Mouse (Mus musculus): Measurements from ENCODE around the gene AC109138.7. TPM values are rescaled to one million over a fixed set of nuclear protein-coding genes. Genes with fewer than 3 reads are reported as not detected.

AC109138.7 gene
- polyA plus RNA-seq, 1 experiment, result 0.90 TPM

GRCm38 (mm10) chr19:4211891-4212588 lies 2.1 kb upstream of the AC109138.7 start:
- peak overlapping the region; percentile 48 for H3ac ChIP-seq (ENCODE audit: control insufficient read depth, insufficient read length, low read depth)
- peaks cover 6% of the 10 kb centered on the region for H3K36me3 ChIP-seq (ENCODE audit: control insufficient read depth, insufficient read depth)
- H3K4me3 ChIP-seq (ENCODE audit: insufficient read depth, poor library complexity, severe bottlenecking), result no peak overlapping the region
- peaks cover 34% of the 10 kb centered on the region for H3K79me2 ChIP-seq (ENCODE audit: control insufficient read depth, insufficient read depth)
- TF ChIP-seq MYOG (IDR thresholded peaks at IDR 0.05; ENCODE audit: control insufficient read depth, extremely low read depth, insufficient read length) (no peak), USF1 (IDR thresholded peaks at IDR 0.05; ENCODE audit: low read depth) (no peak), MAX (IDR thresholded peaks at IDR 0.05) (no peak), MYOD1 (IDR thresholded peaks at IDR 0.05; ENCODE audit: control insufficient read depth, insufficient read length, low read depth) (no peak), CEBPB (IDR thresholded peaks at IDR 0.05; ENCODE audit: low read depth) (no peak), CTCF (IDR thresholded peaks at IDR 0.05; ENCODE audit: control insufficient read depth, insufficient read depth, insufficient read length) (no peak)
- H3K79me3 ChIP-seq (ENCODE audit: low read depth), result peaks cover 17% of the 10 kb centered on the region
- H3K27me3 ChIP-seq (ENCODE audit: control insufficient read depth, insufficient read depth, insufficient read length), result no peaks in the 10 kb centered on the region

- H3K27me3 ChIP-seq (ENCODE audit: control insufficient read depth, insufficient read depth, insufficient read length), result no peaks in the 10 kb centered on the region
- H3K4me3 ChIP-seq (ENCODE audit: insufficient read depth, poor library complexity, severe bottlenecking), result peak overlapping the region; percentile 84
- H3ac ChIP-seq (ENCODE audit: control insufficient read depth, insufficient read length, low read depth), result peak overlapping the region; percentile 24
- peak; percentile 12 for TF ChIP-seq USF1 (IDR thresholded peaks at IDR 0.05; ENCODE audit: low read depth)
- TF ChIP-seq CEBPB (IDR thresholded peaks at IDR 0.05; ENCODE audit: low read depth), result peak; percentile 71
- peak; percentile 56 for TF ChIP-seq MAX (IDR thresholded peaks at IDR 0.05)
- peak; percentile 12 for TF ChIP-seq FOSL1 (IDR thresholded peaks at IDR 0.05; ENCODE audit: insufficient read depth, low read length, poor library complexity, severe bottlenecking)
- no peak for TF ChIP-seq CTCF (IDR thresholded peaks at IDR 0.05; ENCODE audit: control insufficient read depth, insufficient read depth, insufficient read length)
- TF ChIP-seq MYOG (IDR thresholded peaks at IDR 0.05; ENCODE audit: control insufficient read depth, extremely low read depth, insufficient read length), result no peak
- TF ChIP-seq MYOD1 (IDR thresholded peaks at IDR 0.05; ENCODE audit: control insufficient read depth, insufficient read length, low read depth), result peak; percentile 36
- peaks cover 49% of the 10 kb centered on the region for H3K79me2 ChIP-seq (ENCODE audit: control insufficient read depth, insufficient read depth)
- H3K36me3 ChIP-seq (ENCODE audit: control insufficient read depth, insufficient read depth), result peaks cover 14% of the 10 kb centered on the region
- H3K79me3 ChIP-seq (ENCODE audit: low read depth), result peaks cover 30% of the 10 kb centered on the region
These were observed 608 bp upstream of the AC109138.7 start for GRCm38 (mm10) chr19:4213524-4213974.

- no peaks in the 10 kb centered on the region for H3K27me3 ChIP-seq (ENCODE audit: control insufficient read depth, insufficient read depth, insufficient read length)
- peaks cover 63% of the 10 kb centered on the region for H3K79me2 ChIP-seq (ENCODE audit: control insufficient read depth, insufficient read depth)
- peaks cover 17% of the 10 kb centered on the region for H3K36me3 ChIP-seq (ENCODE audit: control insufficient read depth, insufficient read depth)
- TF ChIP-seq CTCF (IDR thresholded peaks at IDR 0.05; ENCODE audit: control insufficient read depth, insufficient read depth, insufficient read length) (no peak), CEBPB (IDR thresholded peaks at IDR 0.05; ENCODE audit: low read depth) (no peak), USF1 (IDR thresholded peaks at IDR 0.05; ENCODE audit: low read depth) (no peak), MYOD1 (IDR thresholded peaks at IDR 0.05; ENCODE audit: control insufficient read depth, insufficient read length, low read depth) (no peak), MAX (IDR thresholded peaks at IDR 0.05) (no peak), MYOG (IDR thresholded peaks at IDR 0.05; ENCODE audit: control insufficient read depth, extremely low read depth, insufficient read length) (no peak), FOSL1 (IDR thresholded peaks at IDR 0.05; ENCODE audit: insufficient read depth, low read length, poor library complexity, severe bottlenecking) (no peak)
- H3ac ChIP-seq (ENCODE audit: control insufficient read depth, insufficient read length, low read depth), result peak overlapping the region; percentile 100
- peaks cover 43% of the 10 kb centered on the region for H3K79me3 ChIP-seq (ENCODE audit: low read depth)
- peak overlapping the region; percentile 84 for H3K4me3 ChIP-seq (ENCODE audit: insufficient read depth, poor library complexity, severe bottlenecking)
These were observed 754 bp downstream of the AC109138.7 start for GRCm38 (mm10) chr19:4214771-4215450.

- H3K27me3 ChIP-seq (ENCODE audit: control insufficient read depth, insufficient read depth, insufficient read length), result no peaks in the 10 kb centered on the region
- peaks cover 47% of the 10 kb centered on the region for H3K79me3 ChIP-seq (ENCODE audit: low read depth)
- H3K36me3 ChIP-seq (ENCODE audit: control insufficient read depth, insufficient read depth), result peaks cover 17% of the 10 kb centered on the region
- peaks cover 68% of the 10 kb centered on the region for H3K79me2 ChIP-seq (ENCODE audit: control insufficient read depth, insufficient read depth)
- TF ChIP-seq FOSL1 (IDR thresholded peaks at IDR 0.05; ENCODE audit: insufficient read depth, low read length, poor library complexity, severe bottlenecking) (no peak), CEBPB (IDR thresholded peaks at IDR 0.05; ENCODE audit: low read depth) (no peak), MAX (IDR thresholded peaks at IDR 0.05) (no peak), MYOG (IDR thresholded peaks at IDR 0.05; ENCODE audit: control insufficient read depth, extremely low read depth, insufficient read length) (no peak), USF1 (IDR thresholded peaks at IDR 0.05; ENCODE audit: low read depth) (no peak), CTCF (IDR thresholded peaks at IDR 0.05; ENCODE audit: control insufficient read depth, insufficient read depth, insufficient read length) (no peak), MYOD1 (IDR thresholded peaks at IDR 0.05; ENCODE audit: control insufficient read depth, insufficient read length, low read depth) (no peak)
- H3ac ChIP-seq (ENCODE audit: control insufficient read depth, insufficient read length, low read depth), result peak overlapping the region; percentile 100
- peak overlapping the region; percentile 84 for H3K4me3 ChIP-seq (ENCODE audit: insufficient read depth, poor library complexity, severe bottlenecking)
These were observed 1.3 kb downstream of the AC109138.7 start for GRCm38 (mm10) chr19:4215451-4215840.

GRCm38 (mm10) chr19:4216041-4216685 lies 2.0 kb downstream of the AC109138.7 start:
- Histone ChIP-seq H3K79me2 (ENCODE audit: control insufficient read depth, insufficient read depth) (peaks cover 76% of the 10 kb centered on the region), H3K79me3 (ENCODE audit: low read depth) (peaks cover 51% of the 10 kb centered on the region), H3K36me3 (ENCODE audit: control insufficient read depth, insufficient read depth) (peaks cover 24% of the 10 kb centered on the region), H3ac (ENCODE audit: control insufficient read depth, insufficient read length, low read depth) (peak overlapping the region; percentile 69), H3K4me3 (ENCODE audit: insufficient read depth, poor library complexity, severe bottlenecking) (peak overlapping the region; percentile 84), H3K27me3 (ENCODE audit: control insufficient read depth, insufficient read depth, insufficient read length) (no peaks in the 10 kb centered on the region)
- no peak for TF ChIP-seq FOSL1 (IDR thresholded peaks at IDR 0.05; ENCODE audit: insufficient read depth, low read length, poor library complexity, severe bottlenecking)
- TF ChIP-seq CEBPB (IDR thresholded peaks at IDR 0.05; ENCODE audit: low read depth), result no peak
- no peak for TF ChIP-seq MYOG (IDR thresholded peaks at IDR 0.05; ENCODE audit: control insufficient read depth, extremely low read depth, insufficient read length)
- no peak for TF ChIP-seq MAX (IDR thresholded peaks at IDR 0.05)
- TF ChIP-seq USF1 (IDR thresholded peaks at IDR 0.05; ENCODE audit: low read depth), result no peak
- TF ChIP-seq MYOD1 (IDR thresholded peaks at IDR 0.05; ENCODE audit: control insufficient read depth, insufficient read length, low read depth), result no peak
